Mouse (Mus musculus): Measurements from ENCODE around the gene Ccdc110. TPM values are rescaled to one million over a fixed set of nuclear protein-coding genes. Genes with fewer than 3 reads are reported as not detected.

Ccdc110 gene
- not detected in 2 replicates for polyA plus RNA-seq (2014; fragmentation: Nextera tagmentation; extraction: Ambion mirVana)

DNA sequence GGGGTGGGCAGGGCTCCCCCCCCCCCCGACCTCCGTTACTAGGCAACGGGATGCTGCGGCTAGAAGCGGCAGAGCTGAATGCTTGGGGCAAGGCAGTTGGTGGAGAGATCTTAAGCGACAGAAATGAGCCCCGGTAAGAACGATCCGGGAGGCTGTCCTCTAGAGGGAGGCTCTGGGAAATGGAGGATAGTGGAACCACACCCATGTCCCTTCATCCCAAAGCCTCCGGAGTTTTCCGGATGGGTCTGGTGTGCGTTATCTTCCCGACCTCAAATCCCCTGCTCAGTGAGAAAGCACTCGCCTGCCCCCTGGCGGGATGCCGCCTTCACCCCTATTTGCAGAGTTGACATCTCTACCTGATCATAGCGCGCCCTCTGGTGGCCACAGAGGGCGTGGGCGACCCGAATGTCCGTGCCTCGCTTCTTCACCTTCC, at the start of gene Ccdc110:
Gene Ccdc110, plus strand, starts transcription at position 38 of the 433 bp plus-strand sequence.
- Histone ChIP-seq H3K9me3 (ENCODE audit: control insufficient read depth, low read length) (peaks cover 10% of the 10 kb centered on the region; the same call in 1 of the 2 replicates), H3K4me1 (replicated peaks; ENCODE audit: control insufficient read depth, insufficient read depth, low read length) (no peaks in the 10 kb centered on the region), H3K4me2 (ENCODE audit: low read length) (peak within 1 kb of the TSS; percentile 50), H3K36me3 (ENCODE audit: control insufficient read depth, insufficient read depth, low read length) (no peaks in the 10 kb centered on the region), H3K27ac (ENCODE audit: low read depth) (no peak within 1 kb of the TSS), H3K27me3 (replicated peaks; ENCODE audit: control insufficient read depth, insufficient read depth, low read length) (no peaks in the 10 kb centered on the region), H3K4me3 (ENCODE audit: low read depth, low read length) (peak within 1 kb of the TSS; percentile 20; the same call in 1 of the 2 replicates), H3K9ac (ENCODE audit: low read length) (no peak within 1 kb of the TSS)
- ATAC-seq (replicated peaks; ENCODE audit: low FRiP score, low TSS enrichment, low read depth) (peak; percentile 81), DNase-seq (ENCODE audit: low spot score) (peak; percentile 99)
- 7% methylated on average over 23 of the region's 23 CpGs for WGBS

GRCm38 (mm10) chr8:45885202-45885685, 49.2 kb upstream of the Ccdc110 start, which contains the start of gene Pdlim3:
Pdlim3 (plus strand) TSS chr8:45885461.
- Histone ChIP-seq H3K9ac (ENCODE audit: low read length) (peak within 1 kb of the TSS; percentile 49), H3K27me3 (replicated peaks; ENCODE audit: control insufficient read depth, insufficient read depth, low read length) (no peaks in the 10 kb centered on the region), H3K27ac (ENCODE audit: low read depth) (peak within 1 kb of the TSS; percentile 63), H3K9me3 (ENCODE audit: control insufficient read depth, low read length) (no peaks in the 10 kb centered on the region), H3K4me3 (ENCODE audit: low read depth, low read length) (peak within 1 kb of the TSS; percentile 38), H3K36me3 (ENCODE audit: control insufficient read depth, insufficient read depth, low read length) (no peaks in the 10 kb centered on the region), H3K4me2 (ENCODE audit: low read length) (peak within 1 kb of the TSS; percentile 58), H3K4me1 (replicated peaks; ENCODE audit: control insufficient read depth, insufficient read depth, low read length) (peaks cover 13% of the 10 kb centered on the region)
- 1% methylated on average over 21 of the region's 22 CpGs for WGBS
- ATAC-seq (replicated peaks; ENCODE audit: low FRiP score, low TSS enrichment, low read depth) (peak; percentile 86), DNase-seq (ENCODE audit: low spot score) (peak; percentile 80)

- Histone ChIP-seq H3K9me3 (ENCODE audit: control insufficient read depth, low read length) (no peaks in the 10 kb centered on the region), H3K27ac (ENCODE audit: low read depth) (peak overlapping the region; percentile 63), H3K36me3 (ENCODE audit: control insufficient read depth, insufficient read depth, low read length) (no peaks in the 10 kb centered on the region), H3K4me3 (ENCODE audit: low read depth, low read length) (peak overlapping the region; percentile 38), H3K9ac (ENCODE audit: low read length) (peak overlapping the region; percentile 49), H3K4me2 (ENCODE audit: low read length) (peak overlapping the region; percentile 58), H3K4me1 (replicated peaks; ENCODE audit: control insufficient read depth, insufficient read depth, low read length) (peaks cover 13% of the 10 kb centered on the region), H3K27me3 (replicated peaks; ENCODE audit: control insufficient read depth, insufficient read depth, low read length) (no peaks in the 10 kb centered on the region)
- WGBS, result 23% methylated on average over 2 of the region's 2 CpGs
- ATAC-seq (replicated peaks; ENCODE audit: low FRiP score, low TSS enrichment, low read depth), result peak; percentile 22
- no peak for DNase-seq (ENCODE audit: low spot score)
Measured at GRCm38 (mm10) chr8:45885775-45886174, 48.6 kb upstream of the Ccdc110 start.

DNA sequence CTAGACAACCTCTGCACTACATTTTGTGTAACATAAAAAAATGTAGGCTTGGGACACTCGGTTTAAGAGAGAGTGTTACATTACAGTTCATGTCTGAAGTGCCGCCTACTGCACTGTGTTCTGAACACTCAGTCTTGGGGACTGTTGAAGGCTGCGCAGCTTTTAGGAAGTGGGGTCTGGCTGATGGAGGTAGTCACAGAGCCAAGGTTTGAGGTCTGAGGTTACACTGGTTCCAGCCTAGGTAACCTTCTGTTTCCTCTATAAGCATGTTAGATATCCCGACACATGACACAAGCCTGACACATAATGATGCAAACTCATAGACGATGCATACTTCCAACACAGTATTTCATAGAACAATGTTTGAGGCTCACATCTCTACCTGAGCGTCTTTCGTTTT, 44.7 kb upstream of the Ccdc110 start:
- ATAC-seq (replicated peaks; ENCODE audit: low FRiP score, low TSS enrichment, low read depth) (no peak), DNase-seq (ENCODE audit: low spot score) (no peak)
- no peaks in the 10 kb centered on the region for H3K9me3 ChIP-seq (ENCODE audit: control insufficient read depth, low read length)
- no peaks in the 10 kb centered on the region for H3K36me3 ChIP-seq (ENCODE audit: control insufficient read depth, insufficient read depth, low read length)
- 94% methylated on average over 7 of the region's 7 CpGs for WGBS
- peaks cover 8% of the 10 kb centered on the region; the same call in 1 of the 2 replicates for H3K4me1 ChIP-seq (replicated peaks; ENCODE audit: control insufficient read depth, insufficient read depth, low read length)
- no peak overlapping the region for H3K4me2 ChIP-seq (ENCODE audit: low read length)
- H3K27me3 ChIP-seq (replicated peaks; ENCODE audit: control insufficient read depth, insufficient read depth, low read length), result 0 out of 2 replicates have a peak, but pooled peaks cover 3% of the 10 kb centered on the region
- no peak overlapping the region for H3K27ac ChIP-seq (ENCODE audit: low read depth)
- H3K4me3 ChIP-seq (ENCODE audit: low read depth, low read length), result no peak overlapping the region
- no peak overlapping the region for H3K9ac ChIP-seq (ENCODE audit: low read length)

DNA sequence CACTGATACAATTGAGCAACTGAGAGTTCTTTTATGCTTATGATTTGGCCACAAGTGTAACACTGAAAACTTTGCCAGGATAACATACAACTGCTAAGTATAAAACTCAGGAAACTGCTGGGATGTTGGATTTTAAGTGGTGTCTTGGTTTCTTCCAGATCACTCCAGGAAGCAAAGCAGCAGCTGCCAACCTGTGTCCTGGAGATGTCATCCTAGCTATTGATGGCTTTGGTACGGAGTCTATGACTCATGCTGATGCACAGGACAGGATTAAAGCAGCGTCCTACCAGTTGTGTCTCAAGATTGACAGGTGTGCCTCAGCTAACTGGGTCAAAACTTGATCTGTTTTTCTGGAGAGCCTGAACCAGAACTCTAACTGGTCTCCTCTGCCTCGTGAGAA, 37.8 kb upstream of the Ccdc110 start:
- H3K36me3 ChIP-seq (ENCODE audit: control insufficient read depth, insufficient read depth, low read length), result no peaks in the 10 kb centered on the region
- H3K9ac ChIP-seq (ENCODE audit: low read length), result no peak overlapping the region
- no peaks in the 10 kb centered on the region for H3K9me3 ChIP-seq (ENCODE audit: control insufficient read depth, low read length)
- H3K4me1 ChIP-seq (replicated peaks; ENCODE audit: control insufficient read depth, insufficient read depth, low read length), result no peaks in the 10 kb centered on the region
- 77% methylated on average over 3 of the region's 3 CpGs for WGBS
- H3K27me3 ChIP-seq (replicated peaks; ENCODE audit: control insufficient read depth, insufficient read depth, low read length), result 0 out of 2 replicates have a peak, but pooled peaks cover 1% of the 10 kb centered on the region
- no peak overlapping the region for H3K4me3 ChIP-seq (ENCODE audit: low read depth, low read length)
- no peak overlapping the region for H3K4me2 ChIP-seq (ENCODE audit: low read length)
- no peak overlapping the region for H3K27ac ChIP-seq (ENCODE audit: low read depth)
- ATAC-seq (replicated peaks; ENCODE audit: low FRiP score, low TSS enrichment, low read depth), result no peak
- DNase-seq (ENCODE audit: low spot score), result no peak

GRCm38 (mm10) chr8:45899783-45900182, 34.6 kb upstream of the Ccdc110 start:
- H3K27me3 ChIP-seq (replicated peaks; ENCODE audit: control insufficient read depth, insufficient read depth, low read length), result no peaks in the 10 kb centered on the region
- H3K4me3 ChIP-seq (ENCODE audit: low read depth, low read length), result no peak overlapping the region
- H3K4me1 ChIP-seq (replicated peaks; ENCODE audit: control insufficient read depth, insufficient read depth, low read length), result no peaks in the 10 kb centered on the region
- no peak overlapping the region for H3K4me2 ChIP-seq (ENCODE audit: low read length)
- DNase-seq (ENCODE audit: low spot score) (no peak), ATAC-seq (replicated peaks; ENCODE audit: low FRiP score, low TSS enrichment, low read depth) (no peak)
- no peak overlapping the region for H3K9ac ChIP-seq (ENCODE audit: low read length)
- H3K27ac ChIP-seq (ENCODE audit: low read depth), result no peak overlapping the region
- no peaks in the 10 kb centered on the region for H3K36me3 ChIP-seq (ENCODE audit: control insufficient read depth, insufficient read depth, low read length)
- 82% methylated on average over 3 of the region's 3 CpGs for WGBS
- no peaks in the 10 kb centered on the region for H3K9me3 ChIP-seq (ENCODE audit: control insufficient read depth, low read length)

GRCm38 (mm10) chr8:45901626-45902025, 32.8 kb upstream of the Ccdc110 start:
- Histone ChIP-seq H3K36me3 (ENCODE audit: control insufficient read depth, insufficient read depth, low read length) (no peaks in the 10 kb centered on the region), H3K4me3 (ENCODE audit: low read depth, low read length) (no peak overlapping the region), H3K27ac (ENCODE audit: low read depth) (no peak overlapping the region), H3K4me1 (replicated peaks; ENCODE audit: control insufficient read depth, insufficient read depth, low read length) (no peaks in the 10 kb centered on the region), H3K9me3 (ENCODE audit: control insufficient read depth, low read length) (no peaks in the 10 kb centered on the region), H3K27me3 (replicated peaks; ENCODE audit: control insufficient read depth, insufficient read depth, low read length) (no peaks in the 10 kb centered on the region), H3K4me2 (ENCODE audit: low read length) (no peak overlapping the region), H3K9ac (ENCODE audit: low read length) (no peak overlapping the region)
- ATAC-seq (replicated peaks; ENCODE audit: low FRiP score, low TSS enrichment, low read depth) (no peak), DNase-seq (ENCODE audit: low spot score) (no peak)
- 78% methylated on average over 8 of the region's 8 CpGs for WGBS

GRCm38 (mm10) chr8:45903659-45904058, 30.8 kb upstream of the Ccdc110 start:
- no peaks in the 10 kb centered on the region for H3K4me1 ChIP-seq (replicated peaks; ENCODE audit: control insufficient read depth, insufficient read depth, low read length)
- H3K27ac ChIP-seq (ENCODE audit: low read depth), result no peak overlapping the region
- no peaks in the 10 kb centered on the region for H3K9me3 ChIP-seq (ENCODE audit: control insufficient read depth, low read length)
- no peak overlapping the region for H3K4me3 ChIP-seq (ENCODE audit: low read depth, low read length)
- H3K27me3 ChIP-seq (replicated peaks; ENCODE audit: control insufficient read depth, insufficient read depth, low read length), result no peaks in the 10 kb centered on the region
- no peak overlapping the region for H3K4me2 ChIP-seq (ENCODE audit: low read length)
- H3K9ac ChIP-seq (ENCODE audit: low read length), result no peak overlapping the region
- ATAC-seq (replicated peaks; ENCODE audit: low FRiP score, low TSS enrichment, low read depth) (no peak), DNase-seq (ENCODE audit: low spot score) (no peak)
- H3K36me3 ChIP-seq (ENCODE audit: control insufficient read depth, insufficient read depth, low read length), result no peaks in the 10 kb centered on the region
- WGBS, result 32% methylated on average over 3 of the region's 3 CpGs

GRCm38 (mm10) chr8:45905591-45906250, 28.7 kb upstream of the Ccdc110 start:
- Histone ChIP-seq H3K36me3 (ENCODE audit: control insufficient read depth, insufficient read depth, low read length) (no peaks in the 10 kb centered on the region), H3K4me2 (ENCODE audit: low read length) (no peak overlapping the region), H3K4me3 (ENCODE audit: low read depth, low read length) (no peak overlapping the region), H3K4me1 (replicated peaks; ENCODE audit: control insufficient read depth, insufficient read depth, low read length) (no peaks in the 10 kb centered on the region), H3K9me3 (ENCODE audit: control insufficient read depth, low read length) (no peaks in the 10 kb centered on the region), H3K27ac (ENCODE audit: low read depth) (no peak overlapping the region), H3K9ac (ENCODE audit: low read length) (no peak overlapping the region), H3K27me3 (replicated peaks; ENCODE audit: control insufficient read depth, insufficient read depth, low read length) (no peaks in the 10 kb centered on the region)
- DNase-seq (ENCODE audit: low spot score) (no peak), ATAC-seq (replicated peaks; ENCODE audit: low FRiP score, low TSS enrichment, low read depth) (no peak)
- WGBS, result 61% methylated on average over 7 of the region's 7 CpGs

Measured in intestine, embryonic 14.5 days (tissue).